Mouse (Mus musculus): ENCODE results near the gene Slc30a3. TPM values are rescaled to one million over a fixed set of nuclear protein-coding genes. Genes with fewer than 3 reads are reported as not detected.

Gene Slc30a3
- not detected for total RNA-seq (2021)
- long read RNA-seq, experiment 1: 0 reads
- long read RNA-seq, experiment 2, partial matches to known transcripts: 0 of 1 reads
- long read RNA-seq, experiment 2, other reads (novel, unspliced or antisense): 1 of 1 reads

GRCm38 (mm10) chr5:31108000-31108490, at the start of gene Slc30a3:
Gene Slc30a3, minus strand, starts transcription at chr5:31108237.
- intact Hi-C loops (cut with DNase I): loop anchor here (5.0 kb wide), 1 partner anchor 51 kb away; no protein-coding TSS in a partner anchor
- DNase-seq: no peak

GRCm38 (mm10) chr5:31154152-31154553, 46.1 kb upstream of the Slc30a3 start, which contains the start of gene Mpv17:
Gene Mpv17, minus strand, starts transcription at chr5:31154251.
- intact Hi-C loops (cut with DNase I): no loop called here
- peak; percentile 69 to 76 for DNase-seq

- peak in 1 of 2 experiments; percentile 30 for DNase-seq
- intact Hi-C loops (cut with DNase I): no loop called here
These were observed 45.6 kb upstream of the Slc30a3 start for GRCm38 (mm10) chr5:31153516-31154151.

- intact Hi-C loops (cut with DNase I): no loop called here
- peak in 1 of 2 experiments; percentile 19 for DNase-seq
These were observed 43.7 kb upstream of the Slc30a3 start for GRCm38 (mm10) chr5:31151746-31152145.

- DNase-seq: no peak
- intact Hi-C loops (cut with DNase I): no loop called here
These were observed 41.7 kb upstream of the Slc30a3 start for GRCm38 (mm10) chr5:31149781-31150180.

DNA sequence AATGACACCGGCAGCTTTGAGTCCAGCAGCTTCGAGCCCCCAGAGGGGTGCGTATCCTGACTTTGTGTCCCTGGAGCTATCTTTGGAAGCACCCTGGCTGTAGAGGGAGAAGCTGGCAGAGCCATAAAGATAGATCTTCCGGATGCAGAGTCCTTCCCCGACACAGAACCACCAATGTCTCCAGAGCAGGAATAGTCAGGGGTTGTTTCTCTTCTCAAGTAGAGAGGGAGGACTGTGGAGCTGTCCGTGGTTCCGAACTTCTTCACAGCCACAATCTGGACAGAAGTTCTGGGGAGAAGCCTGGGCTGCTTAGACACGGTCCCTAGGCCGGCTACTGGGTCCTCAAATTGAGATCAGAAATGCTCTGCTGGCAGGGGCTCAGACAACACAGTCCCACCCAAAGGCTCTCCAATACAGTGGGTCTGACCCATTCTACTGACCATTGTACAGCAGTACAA, 31.0 kb upstream of the Slc30a3 start:
- DNase-seq: no peak
- intact Hi-C loops (cut with DNase I): no loop called here

- intact Hi-C loops (cut with DNase I): no loop called here
These were observed 30.4 kb upstream of the Slc30a3 start, which contains the start of gene Ucn for GRCm38 (mm10) chr5:31138241-31138967. Gene Ucn, minus strand, starts transcription at chr5:31138829.

GRCm38 (mm10) chr5:31137658-31138057, 29.6 kb upstream of the Slc30a3 start:
- DNase-seq: no peak
- intact Hi-C loops (cut with DNase I): no loop called here

More at GRCm38 (mm10) chr5:31138241-31138967, 30.4 kb upstream of the Slc30a3 start, which contains the start of gene Ucn:
- no peak for DNase-seq

DNA sequence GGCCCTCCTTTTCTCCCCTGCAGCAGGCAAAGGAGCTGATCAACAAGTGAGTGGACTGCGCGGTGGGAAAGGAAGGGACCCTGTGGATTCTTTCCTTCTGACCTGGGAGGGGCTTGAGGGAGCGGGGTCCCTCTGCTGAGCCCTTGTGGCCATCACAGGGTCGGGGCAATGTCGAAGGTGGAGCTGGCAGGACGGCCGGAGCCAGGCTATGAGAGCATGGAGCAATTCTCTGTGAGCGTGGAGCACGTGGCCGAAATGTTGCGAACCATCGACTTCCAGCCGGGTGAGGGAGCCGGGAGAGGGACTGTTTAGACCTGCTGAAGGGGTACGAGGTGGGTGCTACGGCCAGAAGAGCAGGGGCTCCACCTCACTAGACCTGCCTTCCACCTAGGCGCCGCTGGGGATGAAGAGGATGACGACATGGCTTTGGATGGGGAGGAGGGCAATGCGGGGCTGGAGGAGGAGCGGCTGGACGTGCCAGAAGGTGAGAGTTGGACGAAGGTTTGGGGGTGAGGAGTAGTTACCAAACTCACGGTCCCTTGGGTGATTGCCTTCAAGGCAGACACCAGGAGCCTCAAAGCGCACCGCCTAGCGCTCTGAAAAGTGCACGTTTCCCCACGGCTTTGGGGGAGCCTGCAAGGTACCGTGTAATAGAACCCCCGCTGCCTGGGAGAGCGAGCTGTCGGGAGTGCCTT, 28.8 kb upstream of the Slc30a3 start:
- intact Hi-C loops (cut with DNase I): no loop called here
- no peak for DNase-seq

GRCm38 (mm10) chr5:31126050-31126449, 18.0 kb upstream of the Slc30a3 start:
- intact Hi-C loops (cut with DNase I): no loop called here
- no peak for DNase-seq

DNA sequence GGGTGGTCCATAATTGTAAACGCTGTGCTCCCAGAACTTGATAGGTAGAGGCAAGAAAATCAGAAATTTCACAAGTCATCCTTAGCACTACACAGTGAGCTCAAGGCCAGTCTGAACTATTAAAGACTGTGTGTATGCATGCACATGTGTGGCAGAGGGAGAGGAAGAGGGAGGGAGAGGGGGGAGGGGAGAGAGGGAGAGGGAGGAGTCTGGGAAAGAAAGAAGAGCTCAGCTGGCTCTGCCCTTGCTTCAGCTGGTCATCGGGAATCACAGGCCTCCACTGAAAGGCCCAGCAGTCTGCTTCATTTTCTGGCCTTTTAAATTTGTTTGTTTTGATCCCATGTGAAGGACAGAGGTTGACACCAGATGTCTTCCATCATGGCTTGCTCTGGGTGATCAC, 15.4 kb upstream of the Slc30a3 start:
- DNase-seq: no peak
- intact Hi-C loops (cut with DNase I): no loop called here

GRCm38 (mm10) chr5:31121111-31121510, 13.1 kb upstream of the Slc30a3 start:
- intact Hi-C loops (cut with DNase I): no loop called here
- no peak for DNase-seq

DNA sequence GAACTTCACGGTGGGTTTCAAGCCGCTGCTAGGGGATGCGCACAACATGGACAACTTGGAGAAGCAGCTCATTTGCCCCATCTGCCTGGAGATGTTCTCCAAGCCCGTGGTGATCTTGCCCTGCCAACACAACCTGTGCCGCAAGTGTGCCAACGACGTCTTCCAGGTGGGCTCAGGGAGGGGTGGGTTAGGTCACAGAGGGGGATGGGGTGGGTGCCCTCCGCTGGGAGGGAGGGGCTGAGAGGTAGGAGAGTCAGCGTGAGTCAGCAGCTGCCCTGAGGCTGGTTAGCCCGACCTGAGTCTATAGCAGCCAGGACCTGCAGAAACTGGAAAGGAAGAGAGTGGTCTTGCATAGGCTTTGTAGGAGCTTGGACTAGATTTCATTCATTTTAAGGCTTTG, 8.9 kb upstream of the Slc30a3 start:
- intact Hi-C loops (cut with DNase I): no loop called here
- DNase-seq: no peak

DNA sequence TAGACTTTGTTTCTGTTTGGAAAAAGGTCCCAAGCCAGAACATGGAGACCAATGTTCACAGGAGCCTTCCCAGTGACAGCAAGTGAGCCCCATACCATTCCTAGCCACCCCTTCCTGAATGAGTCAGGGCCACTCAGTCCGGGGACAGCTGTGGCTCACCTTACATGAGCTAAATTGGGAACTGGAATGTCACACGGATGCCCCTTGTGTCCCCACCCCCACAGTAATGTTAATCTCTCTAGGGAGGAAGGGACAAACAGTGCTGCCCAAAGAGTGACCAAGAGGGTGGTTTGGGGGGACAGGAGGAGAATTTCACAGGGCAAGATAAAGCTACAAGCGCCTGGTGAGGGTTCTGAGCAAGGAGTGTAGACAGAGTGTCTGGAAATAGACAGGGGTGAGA, 8.3 kb upstream of the Slc30a3 start, which contains the start of gene Trim54:
TSS of gene Trim54 (plus strand) at position 359 of the 400 bp plus-strand sequence.
- intact Hi-C loops (cut with DNase I): no loop called here
- no peak for DNase-seq

DNA sequence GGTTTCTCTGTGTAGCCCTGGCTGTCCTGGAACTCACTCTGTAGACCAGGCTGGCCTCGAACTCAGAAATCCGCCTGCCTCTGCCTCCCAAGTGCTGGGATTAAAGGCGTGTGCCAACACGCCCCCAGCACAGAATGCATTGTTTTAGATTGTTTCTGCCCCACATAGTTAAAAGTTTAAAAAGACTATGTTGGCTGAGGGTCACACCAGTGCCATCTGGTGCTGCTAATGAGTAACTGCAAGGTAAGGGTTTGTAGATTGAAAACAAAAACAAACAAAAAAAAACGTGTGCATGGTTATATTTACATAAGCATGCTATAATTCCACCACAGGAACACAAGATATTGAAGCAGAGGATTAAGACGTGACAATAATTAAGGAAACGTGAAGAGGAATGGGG, 2.7 kb upstream of the Slc30a3 start:
- intact Hi-C loops (cut with DNase I): no loop called here
- no peak for DNase-seq

GRCm38 (mm10) chr5:31105814-31106335, 2.2 kb downstream of the Slc30a3 start, which contains the start of gene Dnajc5g:
Gene Dnajc5g, plus strand, starts transcription at chr5:31106285.
- DNase-seq: no peak
- intact Hi-C loops (cut with DNase I): loop anchor here (5.0 kb wide), 1 partner anchor 49 kb away; no protein-coding TSS in a partner anchor

- no peak for DNase-seq
- intact Hi-C loops (cut with DNase I): no loop called here
These were observed 12.1 kb downstream of the Slc30a3 start for GRCm38 (mm10) chr5:31095711-31096480.

DNA sequence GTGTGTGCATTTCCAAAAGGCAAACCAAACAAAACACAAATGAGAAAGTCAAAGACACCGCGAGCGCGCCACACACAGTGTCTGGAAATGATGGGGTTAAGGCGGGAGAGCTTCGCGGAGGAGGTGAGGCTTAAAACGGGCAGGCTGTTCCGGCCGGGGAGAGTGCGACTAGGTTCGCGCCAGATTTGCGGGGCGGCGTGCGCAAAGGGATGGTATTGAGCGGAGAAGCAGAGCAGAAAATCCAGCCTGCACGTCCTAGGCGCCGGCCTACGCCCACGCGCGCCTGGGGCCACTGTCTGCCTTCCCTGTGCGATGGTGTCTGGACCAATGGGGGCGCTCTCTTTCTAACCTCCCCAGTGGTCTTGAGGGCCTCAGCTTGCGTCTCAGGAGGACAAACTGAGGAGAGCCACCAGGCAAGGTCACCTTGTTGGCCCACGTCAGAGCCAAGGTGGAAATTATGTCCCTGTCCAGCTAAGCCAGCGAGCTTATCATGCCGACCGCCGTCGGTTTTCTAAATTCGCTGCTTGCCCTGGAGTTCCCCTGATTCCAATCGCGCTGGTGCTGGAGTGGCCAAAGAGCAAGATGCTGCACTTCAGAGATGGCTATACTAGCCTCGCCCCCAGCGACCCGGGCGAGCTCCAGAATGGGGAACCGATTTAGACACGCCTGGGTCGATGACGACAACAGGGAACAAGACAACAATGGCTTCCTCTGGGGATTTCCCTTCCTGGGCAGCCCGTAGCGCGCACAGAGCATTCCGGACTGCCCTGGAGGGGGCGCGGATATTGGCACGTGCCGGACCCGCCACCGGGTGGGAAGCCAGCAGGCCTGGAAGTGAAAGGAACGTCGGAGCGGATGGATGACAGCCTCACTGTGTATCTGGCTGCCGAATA, 13.0 kb downstream of the Slc30a3 start:
- intact Hi-C loops (cut with DNase I): no loop called here
- peak in 1 of 2 experiments; percentile 38 for DNase-seq

All from gastrocnemius, postnatal 36 days (tissue).